Mouse (Mus musculus) lung, embryonic 14.5 days (tissue): ENCODE results near the gene Ntf5. TPM values are rescaled to one million over a fixed set of nuclear protein-coding genes. Genes with fewer than 3 reads are reported as not detected.
A peak's percentile ranks its signal among the peaks of the same experiment; 100 is the strongest.
"Not testable (repeated sequence)": the region's sequence is repeated elsewhere in the genome, so short reads cannot be mapped to it uniquely, and the experiment has no call there.

ENCODE experiments used
- ATAC-seq: fragments of 200-750 bp; cut with Nextera tagmentation; 2 replicates; pipeline ENCODE4 v1.8.0; 2017; ENCODE audit warnings: mild to moderate bottlenecking, moderate TSS enrichment, moderate library complexity; ENCODE audit not compliant: insufficient read depth
- DNase-seq: peaks from one replicate; pipeline ENCODE4 v3.0.0-alpha.2; 2015
- H3K27ac ChIP-seq: fragments of 300-500 bp; sonication (generic); 2 replicates; pipeline ENCODE4 v1.5.1; 2014; ENCODE audit warnings: low read depth, mild to moderate bottlenecking, moderate library complexity
- H3K27me3 ChIP-seq: fragments of 300-500 bp; sonication (generic); 2 replicates; pipeline ENCODE4 v1.6.1; 2014; ENCODE audit warnings: low read length, control low read depth; ENCODE audit not compliant: insufficient read depth
- H3K36me3 ChIP-seq: fragments of 300-500 bp; sonication (generic); 2 replicates; pipeline ENCODE4 v1.6.1; 2014; ENCODE audit warnings: control low read depth; ENCODE audit not compliant: insufficient read depth
- H3K4me1 ChIP-seq: fragments of 300-500 bp; sonication (generic); 2 replicates; pipeline ENCODE4 v1.6.1; 2014; ENCODE audit warnings: antibody characterized with exemption, control low read depth; ENCODE audit not compliant: insufficient read depth
- H3K4me2 ChIP-seq: fragments of 300-500 bp; sonication (generic); 2 replicates; pipeline ENCODE4 v1.6.1; 2014; ENCODE audit warnings: mild to moderate bottlenecking
- H3K4me3 ChIP-seq: fragments of 300-500 bp; sonication (generic); 2 replicates; pipeline ENCODE4 v1.5.1; 2014; ENCODE audit warnings: low read depth, low read length
- H3K9ac ChIP-seq: fragments of 300-500 bp; sonication (generic); 2 replicates; pipeline ENCODE4 v1.6.1; 2014
- H3K9me3 ChIP-seq: fragments of 300-500 bp; sonication (generic); 2 replicates; pipeline ENCODE4 v1.6.1; 2016; ENCODE audit warnings: low read depth, low read length, control low read depth
- CTCF ChIP-seq: IDR thresholded peaks from 2 replicates; pipeline ENCODE4 v1.5.1; 2016; ENCODE audit warnings: antibody characterized with exemption, low read depth
- WGBS: fragments of 180-500 bp; shearing (Covaris S2); extraction: QIAGEN DNeasy Blood & Tissue Kit; methylation state at CpG from one replicate; pipeline ENCODE4 v1.1.7; 2014; 5-methylcytosine and 5-hydroxymethylcytosine counted together
- polyA plus RNA-seq: library from polyadenylated mRNA; unstranded; fragments of >200 nt; fragmentation: Nextera tagmentation; extraction: Ambion mirVana; gene quantifications from 2 replicates; pipeline ENCODE4 v1.2.1, GENCODE M21; 2014

Ntf5 gene
- polyA plus RNA-seq, 1 experiment from 2014 or later, result 1.9 TPM

- H3K27me3 ChIP-seq, result no peaks in the 10 kb centered on the region
- DNase-seq (peak; percentile 17), ATAC-seq (0 out of 2 replicates have a peak, but pooled peaks have one; percentile 3)
- no peaks in the 10 kb centered on the region for H3K9me3 ChIP-seq
- peaks cover 23% of the 10 kb centered on the region for H3K4me1 ChIP-seq
- peak overlapping the region; percentile 51 for H3K4me3 ChIP-seq
- peak overlapping the region; percentile 93 for H3K27ac ChIP-seq
- peak overlapping the region; percentile 66 for H3K4me2 ChIP-seq
- WGBS, result 62% methylated on average over 7 of the region's 7 CpGs
- peak overlapping the region; percentile 90 for H3K9ac ChIP-seq
- no peak for TF ChIP-seq CTCF
- H3K36me3 ChIP-seq, result peaks cover 68% of the 10 kb centered on the region
These were observed 46.9 kb downstream of the Ntf5 start for GRCm38 (mm10) chr7:45460377-45460776.

GRCm38 (mm10) chr7:45460860-45461314, 47.4 kb downstream of the Ntf5 start:
- no peak for TF ChIP-seq CTCF
- no peaks in the 10 kb centered on the region for H3K9me3 ChIP-seq
- peak overlapping the region; percentile 93 for H3K27ac ChIP-seq
- peak; percentile 30; the same call in 1 of the 2 replicates for ATAC-seq
- H3K27me3 ChIP-seq, result no peaks in the 10 kb centered on the region
- peak overlapping the region; percentile 66 for H3K4me2 ChIP-seq
- WGBS, result 10% methylated on average over 13 of the region's 13 CpGs
- H3K4me3 ChIP-seq, result peak overlapping the region; percentile 51
- H3K9ac ChIP-seq, result peak overlapping the region; percentile 90
- peaks cover 23% of the 10 kb centered on the region for H3K4me1 ChIP-seq
- DNase-seq, result peak; percentile 87
- peaks cover 69% of the 10 kb centered on the region for H3K36me3 ChIP-seq

GRCm38 (mm10) chr7:45461326-45461725, 47.8 kb downstream of the Ntf5 start:
- Histone ChIP-seq H3K4me3 (no peak overlapping the region), H3K27ac (peak overlapping the region; percentile 93), H3K9me3 (no peaks in the 10 kb centered on the region), H3K9ac (peak overlapping the region; percentile 90), H3K27me3 (no peaks in the 10 kb centered on the region), H3K36me3 (peaks cover 66% of the 10 kb centered on the region), H3K4me1 (peaks cover 23% of the 10 kb centered on the region), H3K4me2 (peak overlapping the region; percentile 66)
- DNase-seq, result no peak
- ATAC-seq, result no peak
- no peak for TF ChIP-seq CTCF
- WGBS, result 38% methylated on average over 5 of the region's 5 CpGs

GRCm38 (mm10) chr7:45461781-45462180, 48.3 kb downstream of the Ntf5 start:
- Histone ChIP-seq H3K36me3 (peaks cover 62% of the 10 kb centered on the region), H3K4me1 (peaks cover 23% of the 10 kb centered on the region), H3K9me3 (no peaks in the 10 kb centered on the region), H3K9ac (no peak overlapping the region), H3K27ac (peak overlapping the region; percentile 21; the same call in 1 of the 2 replicates), H3K4me3 (no peak overlapping the region), H3K27me3 (no peaks in the 10 kb centered on the region), H3K4me2 (0 out of 2 replicates have a peak overlapping the region, but pooled peaks have one; percentile 25)
- WGBS, result 80% methylated on average over 4 of the region's 4 CpGs
- ATAC-seq (no peak), DNase-seq (no peak)
- no peak for TF ChIP-seq CTCF

- Histone ChIP-seq H3K27ac (no peak overlapping the region), H3K36me3 (peaks cover 56% of the 10 kb centered on the region), H3K4me2 (no peak overlapping the region), H3K4me1 (peaks cover 23% of the 10 kb centered on the region), H3K9ac (no peak overlapping the region), H3K4me3 (no peak overlapping the region), H3K27me3 (no peaks in the 10 kb centered on the region), H3K9me3 (no peaks in the 10 kb centered on the region)
- ATAC-seq (no peak), DNase-seq (no peak)
- no peak for TF ChIP-seq CTCF
- WGBS, result 81% methylated on average over 4 of the region's 4 CpGs
These were observed 48.8 kb downstream of the Ntf5 start for GRCm38 (mm10) chr7:45462325-45462724.

- ATAC-seq, H3K4me2 ChIP-seq, H3K9ac ChIP-seq, H3K27me3 ChIP-seq, H3K4me3 ChIP-seq, H3K27ac ChIP-seq, H3K9me3 ChIP-seq, DNase-seq: not testable (repeated sequence)
- 71% methylated on average over 4 of the region's 4 CpGs for WGBS
- H3K4me1 ChIP-seq, result peaks cover 18% of the 10 kb centered on the region
- peaks cover 51% of the 10 kb centered on the region for H3K36me3 ChIP-seq
These were observed 49.4 kb downstream of the Ntf5 start for GRCm38 (mm10) chr7:45462868-45463267.

- DNase-seq, result no peak
These were observed 50.7 kb downstream of the Ntf5 start for GRCm38 (mm10) chr7:45463987-45464778.

More at GRCm38 (mm10) chr7:45463987-45464778, 50.7 kb downstream of the Ntf5 start:
- no peak for TF ChIP-seq CTCF
- H3K4me1 ChIP-seq, result peaks cover 12% of the 10 kb centered on the region
- no peak for ATAC-seq
- WGBS, result 90% methylated on average over 7 of the region's 7 CpGs
- no peaks in the 10 kb centered on the region for H3K27me3 ChIP-seq
- H3K4me3 ChIP-seq, result no peak overlapping the region
- H3K9me3 ChIP-seq, result no peaks in the 10 kb centered on the region
- no peak overlapping the region for H3K9ac ChIP-seq
- H3K27ac ChIP-seq, result no peak overlapping the region
- no peak overlapping the region for H3K4me2 ChIP-seq
- H3K36me3 ChIP-seq, result peaks cover 43% of the 10 kb centered on the region
